Mouse (Mus musculus): ENCODE data around the gene Ccdc186.

GRCm38 (mm10) chr19:56817851-56818526 lies 4.0 kb downstream of the Ccdc186 start:
- TF ChIP-seq CTCF (IDR thresholded peaks at IDR 0.05) = no peak
- TF ChIP-seq EP300 (IDR thresholded peaks at IDR 0.05) = peak; percentile 47; the same call in 1 of the 2 replicates

Measured in lung, postnatal 0 days (tissue).